Mouse (Mus musculus) heart, postnatal 0 days (tissue): ENCODE results near the gene Hbb-bh1. TPM values are rescaled to one million over a fixed set of nuclear protein-coding genes. Genes with fewer than 3 reads are reported as not detected.

Source experiments
- ATAC-seq: fragments of 200-750 bp; cut with Nextera tagmentation; 2 replicates; pipeline ENCODE4 v1.8.0; 2017; ENCODE audit warnings: low read depth, moderate number of reproducible peaks, moderate library complexity; ENCODE audit not compliant: insufficient read depth
- DNase-seq: peaks from one replicate; pipeline ENCODE4 v3.0.0-alpha.2; 2016; ENCODE audit warnings: low spot score
- H3K27ac ChIP-seq: fragments of 300-500 bp; sonication (generic); 2 replicates; pipeline ENCODE4 v1.5.1; 2014; ENCODE audit warnings: low read depth, mild to moderate bottlenecking
- H3K27me3 ChIP-seq: fragments of 300-500 bp; sonication (generic); 2 replicates; pipeline ENCODE4 v1.6.1; 2014; ENCODE audit warnings: low read length, mixed read lengths; ENCODE audit not compliant: control insufficient read depth, insufficient read depth
- H3K36me3 ChIP-seq: fragments of 300-500 bp; sonication (generic); replicated peaks from 2 replicates; pipeline ENCODE4 v1.6.1; 2014; ENCODE audit warnings: low read length, mixed read lengths; ENCODE audit not compliant: control insufficient read depth, insufficient read depth
- H3K4me1 ChIP-seq: fragments of 300-500 bp; sonication (generic); 2 replicates; pipeline ENCODE4 v1.6.1; 2014; ENCODE audit warnings: antibody characterized with exemption; ENCODE audit not compliant: control insufficient read depth, insufficient read depth
- H3K4me2 ChIP-seq: fragments of 300-500 bp; sonication (generic); 2 replicates; pipeline ENCODE4 v1.6.1; 2014; ENCODE audit warnings: low read depth, mild to moderate bottlenecking, low read length, moderate library complexity
- H3K4me3 ChIP-seq: fragments of 300-500 bp; sonication (generic); 2 replicates; pipeline ENCODE4 v1.5.1; 2014; ENCODE audit warnings: low read depth, low read length
- H3K9ac ChIP-seq: fragments of 300-500 bp; sonication (generic); replicated peaks from 2 replicates; pipeline ENCODE4 v1.6.1; 2014; ENCODE audit warnings: low read depth, low read length, mixed read lengths
- H3K9me3 ChIP-seq: fragments of 300-500 bp; sonication (generic); replicated peaks from 2 replicates; pipeline ENCODE4 v1.6.1; 2016; ENCODE audit warnings: low read length; ENCODE audit not compliant: control insufficient read depth
- CTCF ChIP-seq: IDR thresholded peaks from 2 replicates; pipeline ENCODE4 v1.5.1; 2016; ENCODE audit warnings: antibody characterized with exemption, control low read depth, low read depth
- EP300 ChIP-seq: IDR thresholded peaks from 2 replicates; pipeline ENCODE4 v1.6.1; 2016; ENCODE audit warnings: antibody characterized with exemption, low read depth
- WGBS: fragments of 180-500 bp; shearing (Covaris S2); extraction: QIAGEN DNeasy Blood & Tissue Kit; methylation state at CpG from one replicate; pipeline ENCODE4 v1.1.7; 2014; 5-methylcytosine and 5-hydroxymethylcytosine counted together
- polyA plus RNA-seq: library from polyadenylated mRNA; unstranded; fragments of >200 nt; fragmentation: Nextera tagmentation; extraction: Ambion mirVana; gene quantifications from 2 replicates; pipeline ENCODE4 v1.2.1, GENCODE M21; 2015
- total RNA-seq: library from RNA; depleted of rRNA; stranded (reverse); fragments of >200 nt; gene quantifications from 2 replicates; pipeline ENCODE4 v1.2.3, GENCODE M21; 2014; ENCODE audit warnings: low replicate concordance; rRNA removed

Hbb-bh1 gene
- total RNA-seq (not detected in 2 replicates), polyA plus RNA-seq (not detected in 2 replicates)

GRCm38 (mm10) chr7:103843034-103843433, at the start of gene Hbb-bh1:
Hbb-bh1 (minus strand) TSS chr7:103843164.
- no peaks in the 10 kb centered on the region for H3K9me3 ChIP-seq
- 50% methylated on average over 2 of the region's 2 CpGs for WGBS
- H3K4me1 ChIP-seq, result no peaks in the 10 kb centered on the region
- no peaks in the 10 kb centered on the region for H3K36me3 ChIP-seq
- no peak within 1 kb of the TSS for H3K4me2 ChIP-seq
- ATAC-seq (no peak), DNase-seq (no peak)
- H3K4me3 ChIP-seq, result no peak within 1 kb of the TSS
- no peak within 1 kb of the TSS for H3K27ac ChIP-seq
- H3K27me3 ChIP-seq, result no peaks in the 10 kb centered on the region
- TF ChIP-seq EP300, result no peak
- TF ChIP-seq CTCF, result no peak
- no peak within 1 kb of the TSS for H3K9ac ChIP-seq

DNA sequence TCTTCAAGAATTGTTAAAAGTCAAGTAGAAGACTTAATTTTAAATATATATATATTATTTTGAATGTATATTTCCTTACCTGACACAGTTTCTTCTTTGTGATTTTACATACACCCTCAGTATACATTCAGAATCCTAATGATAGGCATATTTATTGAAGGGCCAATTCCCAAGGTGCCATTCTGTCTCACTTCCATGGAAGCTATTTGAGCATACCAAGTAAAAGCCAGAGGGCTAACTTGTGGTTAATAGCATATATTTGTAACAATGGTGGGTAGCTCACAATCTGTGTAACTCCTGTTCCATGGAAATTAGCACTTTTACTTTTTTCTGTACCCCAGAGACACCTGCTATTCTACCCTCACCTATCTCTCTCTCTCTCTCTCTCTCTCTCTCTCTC, 43.2 kb upstream of the Hbb-bh1 start, which contains the start of gene Olfr66:
TSS of gene Olfr66 (minus strand) at position 101 of the 400 bp plus-strand sequence.
- Histone ChIP-seq H3K9ac (no peak within 1 kb of the TSS), H3K4me1 (no peaks in the 10 kb centered on the region), H3K27ac (no peak within 1 kb of the TSS), H3K4me3 (no peak within 1 kb of the TSS), H3K27me3 (no peaks in the 10 kb centered on the region), H3K36me3 (no peaks in the 10 kb centered on the region), H3K9me3 (no peaks in the 10 kb centered on the region), H3K4me2 (no peak within 1 kb of the TSS)
- DNase-seq (no peak), ATAC-seq (no peak)
- TF ChIP-seq CTCF, result no peak
- no peak for TF ChIP-seq EP300

DNA sequence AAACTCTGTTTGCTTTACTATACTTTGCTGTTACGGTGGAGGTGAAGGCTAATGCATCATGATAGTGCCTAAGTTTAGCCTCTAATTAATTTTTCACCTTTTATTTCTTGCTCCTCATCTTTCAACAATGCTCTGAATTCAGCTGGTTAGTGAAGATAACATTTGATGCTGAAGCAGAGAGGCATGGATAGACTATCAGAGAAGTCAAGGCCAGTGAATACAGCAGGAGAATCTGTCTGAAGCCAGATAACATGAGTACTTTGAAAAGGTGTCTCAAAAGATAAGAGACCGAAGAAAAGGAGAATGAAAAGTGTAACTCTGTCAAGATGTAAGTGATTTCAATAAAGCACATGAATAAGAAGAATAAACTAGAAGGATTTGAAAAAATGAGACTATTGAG, 34.1 kb upstream of the Hbb-bh1 start:
- ATAC-seq (no peak), DNase-seq (no peak)
- H3K27me3 ChIP-seq, result no peaks in the 10 kb centered on the region
- H3K4me3 ChIP-seq, result no peak overlapping the region
- no peaks in the 10 kb centered on the region for H3K4me1 ChIP-seq
- 53% methylated on average over 2 of the region's 2 CpGs for WGBS
- H3K27ac ChIP-seq, result no peak overlapping the region
- no peaks in the 10 kb centered on the region for H3K9me3 ChIP-seq
- no peak for TF ChIP-seq EP300
- TF ChIP-seq CTCF, result no peak
- no peaks in the 10 kb centered on the region for H3K36me3 ChIP-seq
- no peak overlapping the region for H3K4me2 ChIP-seq
- no peak overlapping the region for H3K9ac ChIP-seq

DNA sequence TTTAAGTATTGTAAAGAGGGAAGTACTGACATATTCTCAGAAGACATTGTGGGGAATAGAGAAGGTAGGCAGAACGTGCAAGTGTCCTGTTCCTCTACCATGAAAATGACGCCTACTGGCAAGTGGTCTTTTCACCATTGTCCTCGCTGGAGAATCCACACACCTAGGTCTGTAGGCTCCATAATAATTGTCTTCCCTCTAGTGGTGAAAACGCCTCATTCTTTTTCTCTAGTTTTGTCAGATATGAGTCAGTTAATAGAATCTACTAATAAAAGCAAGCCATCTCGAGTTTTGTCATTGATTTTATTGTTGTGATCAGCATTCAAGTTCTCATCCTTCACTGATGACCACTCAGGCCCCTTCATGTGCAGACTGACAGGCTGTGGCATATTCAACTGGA, 31.5 kb upstream of the Hbb-bh1 start:
- peaks cover 5% of the 10 kb centered on the region; the same call in 1 of the 2 replicates for H3K4me1 ChIP-seq
- no peak overlapping the region for H3K4me3 ChIP-seq
- H3K27ac ChIP-seq, result no peak overlapping the region
- no peak overlapping the region for H3K9ac ChIP-seq
- ATAC-seq, result no peak
- no peak overlapping the region for H3K4me2 ChIP-seq
- H3K27me3 ChIP-seq, result no peaks in the 10 kb centered on the region
- no peaks in the 10 kb centered on the region for H3K9me3 ChIP-seq
- no peak for DNase-seq
- H3K36me3 ChIP-seq, result no peaks in the 10 kb centered on the region
- 36% methylated on average over 5 of the region's 5 CpGs for WGBS
- TF ChIP-seq CTCF (no peak), EP300 (no peak)

DNA sequence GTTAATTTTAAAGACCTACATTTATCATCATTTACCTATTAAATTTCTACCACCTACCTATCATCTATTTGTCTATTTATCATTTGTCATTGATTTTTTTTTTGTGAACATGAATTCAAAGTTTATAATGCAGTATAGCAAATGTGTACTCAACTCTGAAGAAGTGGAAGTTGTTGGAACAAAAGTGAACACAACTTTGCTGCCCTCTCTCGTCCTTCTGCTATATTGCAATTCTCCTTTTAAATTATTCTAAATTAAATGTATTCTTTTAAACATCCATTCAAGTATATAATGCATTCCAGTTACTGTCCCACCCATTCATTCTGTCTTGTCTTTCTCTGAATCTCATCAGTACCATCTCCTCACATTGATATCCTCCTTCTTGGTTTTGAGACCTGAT, 30.1 kb upstream of the Hbb-bh1 start:
- Histone ChIP-seq H3K9me3 (no peaks in the 10 kb centered on the region), H3K9ac (no peak overlapping the region), H3K27me3 (no peaks in the 10 kb centered on the region), H3K36me3 (no peaks in the 10 kb centered on the region), H3K4me1 (peaks cover 5% of the 10 kb centered on the region; the same call in 1 of the 2 replicates), H3K4me3 (no peak overlapping the region), H3K4me2 (no peak overlapping the region), H3K27ac (no peak overlapping the region)
- 0% methylated on average over 1 of the region's 1 CpGs for WGBS
- TF ChIP-seq EP300 (no peak), CTCF (peak; percentile 57)
- peak; percentile 12 for DNase-seq
- no peak for ATAC-seq

GRCm38 (mm10) chr7:103870667-103871066, 27.7 kb upstream of the Hbb-bh1 start:
- no peak for ATAC-seq
- TF ChIP-seq EP300 (no peak), CTCF (no peak)
- Histone ChIP-seq H3K27ac (no peak overlapping the region), H3K36me3 (no peaks in the 10 kb centered on the region), H3K9me3 (no peaks in the 10 kb centered on the region), H3K4me1 (peaks cover 5% of the 10 kb centered on the region; the same call in 1 of the 2 replicates), H3K4me2 (no peak overlapping the region), H3K27me3 (no peaks in the 10 kb centered on the region), H3K9ac (no peak overlapping the region), H3K4me3 (no peak overlapping the region)
- no peak for DNase-seq
